Mouse (Mus musculus): ENCODE results near the gene Ahdc1. TPM values are rescaled to one million over a fixed set of nuclear protein-coding genes. Genes with fewer than 3 reads are reported as not detected.

Gene Ahdc1
- polyA plus RNA-seq, 2 experiments: 0.53 to 1.3 TPM

- DNase-seq (ENCODE audit: low read depth in 3 of 3, low spot score in 3 of 3): no peak
- H3K36me3 ChIP-seq (replicated peaks; ENCODE audit: control insufficient read depth, insufficient read depth, low read depth): no peaks in the 10 kb centered on the region
- H3K27ac ChIP-seq: no peak overlapping the region
- H3K4me1 ChIP-seq (replicated peaks; ENCODE audit: control insufficient read depth in 2 of 2, insufficient read depth in 2 of 2, low read length in 1 of 2): peaks cover 0 to 3% of the 10 kb centered on the region in 2 experiments; a peak in 1 of 4 replicates
- H3K27me3 ChIP-seq (ENCODE audit: control insufficient read depth, insufficient read depth, low read length): peaks cover 17% of the 10 kb centered on the region
- no peaks in the 10 kb centered on the region for H3K9me3 ChIP-seq (ENCODE audit: control insufficient read depth, low read length)
- TF ChIP-seq EP300 (IDR thresholded peaks at IDR 0.05; ENCODE audit: low read depth): no peak
- no peak for TF ChIP-seq CTCF (IDR thresholded peaks at IDR 0.05; ENCODE audit: low read depth)
- 51% methylated on average over 4 of the region's 4 CpGs for WGBS (ENCODE audit: insufficient replicate concordance)
- no peak overlapping the region for H3K9ac ChIP-seq (replicated peaks)
- no peak for ATAC-seq (ENCODE audit: insufficient read depth)
- H3K4me2 ChIP-seq (ENCODE audit: low read depth): no peak overlapping the region
- H3K4me3 ChIP-seq (ENCODE audit: insufficient read depth in 1 of 2, low read depth in 2 of 2, low read length in 2 of 2): no peak overlapping the region
Observed at GRCm38 (mm10) chr4:133016677-133017415, 5.8 kb downstream of the Ahdc1 start.

GRCm38 (mm10) chr4:133017597-133018262 lies 6.7 kb downstream of the Ahdc1 start:
- Histone ChIP-seq H3K9ac (replicated peaks) (no peak overlapping the region), H3K27me3 (ENCODE audit: control insufficient read depth, insufficient read depth, low read length) (peaks cover 8% of the 10 kb centered on the region), H3K4me3 (ENCODE audit: insufficient read depth in 1 of 2, low read depth in 2 of 2, low read length in 2 of 2) (no peak overlapping the region), H3K36me3 (replicated peaks; ENCODE audit: control insufficient read depth, insufficient read depth, low read depth) (no peaks in the 10 kb centered on the region), H3K9me3 (ENCODE audit: control insufficient read depth, low read length) (no peaks in the 10 kb centered on the region), H3K4me2 (ENCODE audit: low read depth) (no peak overlapping the region), H3K27ac (no peak overlapping the region), H3K4me1 (replicated peaks; ENCODE audit: control insufficient read depth in 2 of 2, insufficient read depth in 2 of 2, low read length in 1 of 2) (peaks cover 0 to 3% of the 10 kb centered on the region in 2 experiments; a peak in 1 of 4 replicates)
- 26% methylated on average over 6 of the region's 6 CpGs for WGBS (ENCODE audit: insufficient replicate concordance)
- no peak for ATAC-seq (ENCODE audit: insufficient read depth)
- no peak for TF ChIP-seq CTCF (IDR thresholded peaks at IDR 0.05; ENCODE audit: low read depth)
- TF ChIP-seq EP300 (IDR thresholded peaks at IDR 0.05; ENCODE audit: low read depth): no peak
- no peak for DNase-seq (ENCODE audit: low read depth in 3 of 3, low spot score in 3 of 3)

- Histone ChIP-seq H3K27me3 (ENCODE audit: control insufficient read depth, insufficient read depth, low read length) (peaks cover 3% of the 10 kb centered on the region; the same call in 1 of the 2 replicates), H3K9me3 (ENCODE audit: control insufficient read depth, low read length) (no peaks in the 10 kb centered on the region), H3K4me1 (replicated peaks; ENCODE audit: control insufficient read depth in 2 of 2, insufficient read depth in 2 of 2, low read length in 1 of 2) (peaks cover 0 to 3% of the 10 kb centered on the region in 2 experiments; a peak in 1 of 4 replicates), H3K27ac (no peak overlapping the region), H3K36me3 (replicated peaks; ENCODE audit: control insufficient read depth, insufficient read depth, low read depth) (no peaks in the 10 kb centered on the region), H3K4me3 (ENCODE audit: insufficient read depth in 1 of 2, low read depth in 2 of 2, low read length in 2 of 2) (no peak overlapping the region), H3K4me2 (ENCODE audit: low read depth) (no peak overlapping the region), H3K9ac (replicated peaks) (no peak overlapping the region)
- TF ChIP-seq CTCF (IDR thresholded peaks at IDR 0.05; ENCODE audit: low read depth) (no peak), EP300 (IDR thresholded peaks at IDR 0.05; ENCODE audit: low read depth) (no peak)
- no peak for ATAC-seq (ENCODE audit: insufficient read depth)
- 63% methylated on average over 3 of the region's 3 CpGs for WGBS (ENCODE audit: insufficient replicate concordance)
- no peak for DNase-seq (ENCODE audit: low read depth in 3 of 3, low spot score in 3 of 3)
Observed at GRCm38 (mm10) chr4:133018263-133018798, 7.3 kb downstream of the Ahdc1 start.

GRCm38 (mm10) chr4:133020721-133021120 lies 9.7 kb downstream of the Ahdc1 start:
- no peak overlapping the region for H3K27ac ChIP-seq
- DNase-seq (ENCODE audit: low read depth in 3 of 3, low spot score in 3 of 3) (no peak), ATAC-seq (ENCODE audit: insufficient read depth) (no peak)
- WGBS (ENCODE audit: insufficient replicate concordance): 73% methylated on average over 5 of the region's 6 CpGs
- H3K36me3 ChIP-seq (replicated peaks; ENCODE audit: control insufficient read depth, insufficient read depth, low read depth): no peaks in the 10 kb centered on the region
- no peak overlapping the region for H3K9ac ChIP-seq (replicated peaks)
- no peak overlapping the region for H3K4me3 ChIP-seq (ENCODE audit: insufficient read depth in 1 of 2, low read depth in 2 of 2, low read length in 2 of 2)
- H3K9me3 ChIP-seq (ENCODE audit: control insufficient read depth, low read length): no peaks in the 10 kb centered on the region
- no peaks in the 10 kb centered on the region for H3K27me3 ChIP-seq (ENCODE audit: control insufficient read depth, insufficient read depth, low read length)
- H3K4me1 ChIP-seq (replicated peaks; ENCODE audit: control insufficient read depth in 2 of 2, insufficient read depth in 2 of 2, low read length in 1 of 2): peaks cover 0 to 3% of the 10 kb centered on the region in 2 experiments; a peak in 2 of 4 replicates
- H3K4me2 ChIP-seq (ENCODE audit: low read depth): no peak overlapping the region
- TF ChIP-seq CTCF (IDR thresholded peaks at IDR 0.05; ENCODE audit: low read depth) (no peak), EP300 (IDR thresholded peaks at IDR 0.05; ENCODE audit: low read depth) (no peak)

GRCm38 (mm10) chr4:133021181-133021671 lies 10.2 kb downstream of the Ahdc1 start:
- Histone ChIP-seq H3K4me2 (ENCODE audit: low read depth) (no peak overlapping the region), H3K4me1 (replicated peaks; ENCODE audit: control insufficient read depth in 2 of 2, insufficient read depth in 2 of 2, low read length in 1 of 2) (peaks cover 0 to 3% of the 10 kb centered on the region in 2 experiments; a peak in 2 of 4 replicates), H3K36me3 (replicated peaks; ENCODE audit: control insufficient read depth, insufficient read depth, low read depth) (no peaks in the 10 kb centered on the region), H3K27me3 (ENCODE audit: control insufficient read depth, insufficient read depth, low read length) (no peaks in the 10 kb centered on the region), H3K4me3 (ENCODE audit: insufficient read depth in 1 of 2, low read depth in 2 of 2, low read length in 2 of 2) (no peak overlapping the region), H3K9me3 (ENCODE audit: control insufficient read depth, low read length) (no peaks in the 10 kb centered on the region), H3K9ac (replicated peaks) (no peak overlapping the region), H3K27ac (no peak overlapping the region)
- TF ChIP-seq CTCF (IDR thresholded peaks at IDR 0.05; ENCODE audit: low read depth) (no peak), EP300 (IDR thresholded peaks at IDR 0.05; ENCODE audit: low read depth) (no peak)
- WGBS (ENCODE audit: insufficient replicate concordance): 52% methylated on average over 9 of the region's 9 CpGs
- no peak for ATAC-seq (ENCODE audit: insufficient read depth)
- no peak for DNase-seq (ENCODE audit: low read depth in 3 of 3, low spot score in 3 of 3)

All from liver, embryonic 14.5 days (tissue).